Mouse (Mus musculus) lung, postnatal 4 days (tissue): ENCODE data around the gene Ptpn6.

Experiments
- DNase-seq, 2 experiments: peaks; one replicate each; pipeline ENCODE4 v3.0.0; 2021

Gene Ptpn6

GRCm38 (mm10) chr6:124724472-124724871, 14.0 kb downstream of the Ptpn6 start:
- no peak for DNase-seq

GRCm38 (mm10) chr6:124723541-124723940, 15.0 kb downstream of the Ptpn6 start:
- DNase-seq, result peak in 1 of 2 experiments; percentile 51

DNA sequence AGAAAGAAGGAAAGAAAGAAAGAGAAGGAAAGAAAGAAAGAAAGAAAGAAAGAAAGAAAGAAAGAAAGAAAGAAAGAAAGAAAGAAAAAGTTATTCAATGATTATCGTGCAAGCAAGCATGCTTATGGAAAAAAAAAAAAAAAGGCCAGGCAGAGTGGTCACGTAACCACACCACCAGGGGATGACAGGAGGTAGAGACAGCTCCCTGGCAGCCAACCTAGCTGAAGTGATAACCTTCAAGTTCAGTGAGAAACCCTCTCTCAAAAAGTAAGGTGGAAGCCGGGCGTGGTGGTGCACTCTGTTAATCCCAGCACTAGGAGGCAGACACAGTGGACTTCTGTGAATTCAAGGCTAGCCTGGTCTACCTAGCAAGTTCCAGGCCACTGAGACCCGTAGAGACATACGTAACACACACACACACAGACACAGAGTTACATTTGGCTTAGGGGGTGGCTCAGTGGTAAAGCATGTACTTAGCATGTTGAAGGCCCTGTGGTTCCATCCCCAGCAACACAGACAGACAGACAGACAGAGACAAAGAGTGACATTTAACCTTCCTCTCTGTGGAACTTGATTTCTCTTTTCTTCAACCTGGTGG, 15.5 kb downstream of the Ptpn6 start:
- DNase-seq, result no peak

- DNase-seq, result no peak
Observed at GRCm38 (mm10) chr6:124720904-124721303, 17.6 kb downstream of the Ptpn6 start.

- no peak for DNase-seq
Observed at GRCm38 (mm10) chr6:124719354-124719978, 19.0 kb downstream of the Ptpn6 start.

GRCm38 (mm10) chr6:124718703-124719102, 19.8 kb downstream of the Ptpn6 start:
- peak; percentile 84 to 92 for DNase-seq

DNA sequence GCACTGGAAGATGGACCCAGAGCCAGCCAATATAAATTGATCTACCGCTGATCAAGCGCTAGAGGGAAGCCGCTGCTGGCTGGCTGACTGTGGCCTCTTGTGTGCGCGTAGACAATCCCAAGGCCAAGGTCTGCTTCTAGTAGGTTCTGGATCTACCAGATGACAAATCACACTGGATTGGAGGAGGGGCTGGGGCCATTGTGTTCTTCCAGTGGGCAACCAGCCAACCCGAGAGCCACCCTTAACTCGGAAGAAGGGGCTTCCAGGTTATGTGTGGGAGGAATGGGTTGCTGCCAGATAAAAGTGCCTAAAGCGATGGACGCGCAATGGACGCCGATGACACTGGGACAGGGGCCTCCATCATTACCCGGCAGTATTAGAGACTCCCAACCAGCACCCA, 20.5 kb downstream of the Ptpn6 start:
- DNase-seq, result no peak

GRCm38 (mm10) chr6:124716864-124717490, 21.5 kb downstream of the Ptpn6 start:
- DNase-seq, result peak; percentile 67 to 69

- no peak for DNase-seq
Observed at GRCm38 (mm10) chr6:124712918-124713317, 25.6 kb downstream of the Ptpn6 start.

GRCm38 (mm10) chr6:124711824-124712782, 26.4 kb downstream of the Ptpn6 start, which contains the start of the genes Emg1 and Phb2:
Gene Emg1 (minus strand): TSS chr6:124712178.
Gene Phb2 (plus strand): TSS chr6:124712336.
- DNase-seq, result peak; percentile 99

GRCm38 (mm10) chr6:124708289-124708889, 30.1 kb downstream of the Ptpn6 start:
- no peak for DNase-seq

GRCm38 (mm10) chr6:124706061-124706627, 32.4 kb downstream of the Ptpn6 start:
- no peak for DNase-seq

DNA sequence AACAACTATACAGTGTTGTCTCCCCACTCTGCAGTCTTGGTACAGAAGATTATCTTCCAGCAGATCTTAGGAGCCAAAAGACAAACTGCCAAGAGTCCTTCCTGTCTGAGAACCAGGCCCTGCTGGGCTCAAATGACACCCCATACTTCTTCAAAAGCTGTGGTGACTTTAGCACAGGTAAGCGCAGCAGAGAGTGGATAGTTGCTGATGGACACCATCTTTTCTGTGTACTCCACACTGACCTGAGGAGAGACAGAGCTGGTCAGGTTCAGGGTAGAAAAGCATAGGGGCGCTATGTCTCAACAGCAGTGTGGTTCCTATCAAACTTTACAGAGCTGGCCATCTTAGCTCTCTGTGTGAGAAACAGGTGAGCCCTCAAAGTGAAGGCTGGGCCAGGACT, 34.1 kb downstream of the Ptpn6 start:
- no peak for DNase-seq

- DNase-seq, result no peak
Observed at GRCm38 (mm10) chr6:124703789-124704188, 34.7 kb downstream of the Ptpn6 start.

GRCm38 (mm10) chr6:124702784-124703103, 35.8 kb downstream of the Ptpn6 start:
- DNase-seq, result peak; percentile 71 to 81

- DNase-seq, result no peak
Observed at GRCm38 (mm10) chr6:124702102-124702783, 36.3 kb downstream of the Ptpn6 start.

DNA sequence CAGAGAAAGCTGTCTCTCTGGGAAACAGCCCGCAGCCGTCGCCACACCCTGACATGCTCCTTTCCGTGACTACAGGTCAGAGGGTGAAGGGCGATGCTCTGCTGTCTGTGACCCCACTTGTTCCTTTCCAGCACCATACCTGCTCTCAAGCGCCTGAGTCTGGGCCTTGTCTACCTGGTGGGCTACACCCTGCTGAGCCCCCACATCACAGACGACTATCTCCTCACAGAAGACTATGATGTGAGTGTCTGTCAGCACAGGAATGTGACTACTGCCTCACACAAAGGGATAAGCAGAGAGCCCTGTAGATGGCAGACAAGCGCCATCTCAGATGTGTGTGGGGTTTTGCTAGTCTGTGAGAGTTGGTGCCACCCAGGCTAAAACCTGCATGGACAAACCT, 37.2 kb downstream of the Ptpn6 start:
- no peak for DNase-seq

GRCm38 (mm10) chr6:124699962-124700610, 38.4 kb downstream of the Ptpn6 start:
- DNase-seq, result peak; percentile 59 to 88

GRCm38 (mm10) chr6:124699366-124699765, 39.1 kb downstream of the Ptpn6 start:
- DNase-seq, result no peak

DNA sequence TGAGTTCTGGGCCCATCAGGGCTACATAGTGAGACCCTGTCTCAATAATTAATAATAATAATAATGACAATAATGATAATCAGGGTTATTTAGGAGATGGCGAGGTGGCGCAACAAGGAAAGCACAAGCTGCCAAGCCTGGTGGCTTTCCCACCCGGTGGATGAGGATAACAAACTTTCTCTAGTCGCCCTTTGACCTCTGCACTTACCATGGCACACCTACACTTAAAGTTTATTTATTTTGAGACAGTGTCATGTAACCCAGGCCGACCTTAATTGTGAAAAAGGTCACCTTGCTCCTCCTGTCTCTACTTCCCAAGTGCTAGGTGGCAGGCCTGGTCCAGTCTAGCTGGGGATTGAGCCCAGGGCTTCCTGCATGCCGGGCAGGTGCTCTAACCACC, 39.8 kb downstream of the Ptpn6 start:
- no peak for DNase-seq

GRCm38 (mm10) chr6:124696441-124697150, 41.9 kb downstream of the Ptpn6 start:
- no peak for DNase-seq
